Mouse (Mus musculus) heart, adult 8-10 months (tissue): ENCODE results near the gene Dnajb1. TPM values are rescaled to one million over a fixed set of nuclear protein-coding genes. Genes with fewer than 3 reads are reported as not detected.
"Not testable (repeated sequence)": the region's sequence is repeated elsewhere in the genome, so short reads cannot be mapped to it uniquely, and the experiment has no call there.

Experiments
- DNase-seq: peaks from one replicate; pipeline ENCODE4 v3.0.0; 2022; ENCODE audit warnings: low spot score
- total RNA-seq, 4 experiments: library from RNA; stranded (reverse); gene quantifications; 2 replicates each; pipeline ENCODE4 v1.2.4; 2022

The Dnajb1 gene
- total RNA-seq, 4 experiments from 2014 or later = 11.0 to 14.2 (median 12.6) TPM

DNA sequence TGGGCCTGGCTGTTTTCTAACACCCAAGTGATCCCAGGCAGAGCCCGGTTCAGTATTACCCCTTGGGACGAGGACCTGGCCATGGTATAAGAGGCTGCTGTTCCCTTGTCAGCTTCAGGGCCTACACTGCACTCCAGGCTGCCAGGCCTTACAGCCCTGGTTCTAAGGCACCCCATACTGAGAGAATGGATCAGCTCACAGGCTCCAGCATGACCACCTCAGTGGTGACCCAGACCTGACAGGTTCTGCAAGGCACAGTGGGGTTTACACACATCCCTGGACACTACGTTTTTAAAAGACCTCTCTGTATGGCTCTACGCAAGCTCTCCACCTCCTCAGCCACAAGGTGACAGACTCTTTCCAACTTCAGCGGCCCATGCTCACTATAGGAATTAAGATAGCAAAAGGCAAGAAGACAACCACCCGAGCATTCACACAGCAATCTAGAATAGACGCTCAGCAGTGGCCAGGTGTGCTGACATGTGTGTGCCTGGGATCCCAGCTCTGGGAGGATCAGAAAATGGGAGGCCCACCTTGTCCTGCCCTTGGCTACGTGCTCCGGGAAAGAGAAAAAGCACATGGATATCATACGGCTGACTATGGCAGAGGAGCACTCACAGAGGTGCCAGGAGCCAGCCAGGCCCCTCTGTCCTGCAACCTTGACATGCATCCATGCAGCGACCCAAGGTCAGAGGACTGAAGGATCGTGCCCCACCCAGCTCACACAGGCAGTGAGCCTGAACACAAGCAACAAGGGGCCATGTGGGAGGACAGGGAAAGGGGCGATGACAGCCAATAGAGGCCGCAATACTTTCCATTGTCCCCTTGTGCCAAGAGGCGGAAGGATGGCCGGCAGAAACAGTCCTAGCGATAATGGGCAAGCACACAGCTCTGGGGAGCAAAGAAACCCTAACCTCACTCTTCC is 29.6 kb upstream of the Dnajb1 start:
- DNase-seq = no peak

DNA sequence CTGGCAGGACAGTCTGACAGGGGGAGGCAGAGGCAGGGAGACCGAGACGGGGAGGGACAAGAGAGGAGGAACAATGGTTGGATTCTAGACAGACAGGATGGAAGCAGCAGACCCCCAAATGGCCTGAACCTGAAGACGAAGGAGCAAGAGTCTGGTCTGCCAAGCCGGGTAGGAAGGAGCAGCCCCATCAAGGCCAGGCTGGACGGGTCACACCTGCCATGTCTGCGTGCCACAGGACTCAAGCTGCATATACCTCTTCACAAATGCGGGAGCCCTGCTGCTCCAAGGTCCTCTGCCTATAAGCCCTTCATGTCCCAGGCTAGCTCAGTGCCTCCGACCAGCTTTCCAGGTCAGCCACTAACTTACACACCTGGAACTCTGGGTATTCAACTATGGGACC is 28.3 kb upstream of the Dnajb1 start:
- DNase-seq = no peak

DNA sequence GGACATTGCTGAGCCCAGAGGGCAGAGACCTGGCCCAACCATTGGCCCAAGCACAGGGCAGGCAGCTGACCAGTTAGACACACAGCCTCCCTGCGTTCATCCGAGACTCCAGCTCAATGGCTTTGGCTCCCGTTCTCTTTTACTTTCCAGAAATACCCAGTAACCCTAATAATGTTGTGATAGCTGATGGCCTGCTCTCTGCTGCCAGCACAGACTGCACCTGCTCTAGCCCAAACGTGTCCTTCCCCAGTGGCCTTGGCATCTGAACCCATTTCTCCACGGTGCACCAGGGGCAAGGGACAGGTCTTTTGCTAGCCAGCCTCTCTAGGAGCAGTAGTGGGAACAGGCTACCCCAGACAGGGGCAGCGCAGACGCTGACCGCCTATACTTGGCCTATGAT is 27.2 kb upstream of the Dnajb1 start:
- no peak for DNase-seq

DNA sequence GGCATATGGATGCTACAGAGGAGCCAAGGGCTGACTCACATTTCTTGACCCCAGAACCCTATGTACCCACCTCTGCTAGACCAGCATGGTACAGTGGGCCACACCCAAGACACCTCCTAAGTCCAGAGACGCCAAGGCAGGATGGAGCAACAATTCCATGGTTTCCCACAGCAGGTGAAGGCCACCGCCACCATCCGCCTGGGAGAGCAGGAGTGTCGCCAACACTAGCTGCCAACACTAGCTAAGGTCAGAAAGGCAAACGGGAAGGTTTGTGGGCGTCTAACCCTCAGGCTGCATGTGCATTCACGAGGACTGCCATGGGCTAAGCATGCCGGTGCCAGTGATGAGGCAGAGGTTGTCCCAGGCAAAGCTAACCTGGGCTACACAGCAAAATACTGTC is 25.8 kb upstream of the Dnajb1 start:
- no peak for DNase-seq

DNA sequence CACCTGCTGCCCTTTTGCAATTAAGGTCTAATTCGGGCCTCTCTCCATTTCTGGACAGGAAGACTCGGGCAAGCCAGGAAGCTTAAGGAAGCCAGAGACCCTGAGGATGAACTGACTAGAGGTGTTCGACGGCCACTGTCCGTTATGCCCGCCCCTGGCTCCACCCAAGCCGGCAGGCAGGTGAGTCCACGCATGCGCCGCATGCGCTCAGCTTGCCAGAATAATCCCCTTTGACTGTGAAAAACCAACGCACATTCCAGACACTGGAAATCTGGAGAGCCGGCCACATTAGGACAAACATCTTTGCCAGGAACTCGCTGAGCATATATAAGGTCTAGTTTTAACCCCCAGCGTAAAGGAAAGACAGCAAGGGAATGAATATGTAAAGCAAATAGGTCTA is 24.8 kb upstream of the Dnajb1 start:
- no peak for DNase-seq

DNA sequence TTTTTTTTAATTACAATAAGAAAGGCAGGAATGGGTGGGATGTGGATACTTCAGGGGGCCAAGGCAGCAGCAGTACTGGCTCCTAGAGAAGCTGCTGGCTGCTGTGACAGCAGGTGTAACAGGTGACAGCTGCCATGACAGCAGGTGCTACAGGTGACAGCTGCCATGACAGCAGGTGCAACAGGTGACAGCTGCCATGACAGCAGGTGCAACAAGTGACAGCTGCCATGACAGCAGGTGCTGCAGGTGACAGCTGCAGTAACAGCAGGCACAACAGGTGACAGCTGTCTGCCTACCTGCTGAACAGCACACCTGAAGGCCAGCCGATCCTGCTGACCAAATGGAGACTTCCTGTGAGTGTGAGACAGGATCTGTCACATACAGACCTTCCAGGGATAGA is 23.2 kb upstream of the Dnajb1 start:
- no peak for DNase-seq

DNA sequence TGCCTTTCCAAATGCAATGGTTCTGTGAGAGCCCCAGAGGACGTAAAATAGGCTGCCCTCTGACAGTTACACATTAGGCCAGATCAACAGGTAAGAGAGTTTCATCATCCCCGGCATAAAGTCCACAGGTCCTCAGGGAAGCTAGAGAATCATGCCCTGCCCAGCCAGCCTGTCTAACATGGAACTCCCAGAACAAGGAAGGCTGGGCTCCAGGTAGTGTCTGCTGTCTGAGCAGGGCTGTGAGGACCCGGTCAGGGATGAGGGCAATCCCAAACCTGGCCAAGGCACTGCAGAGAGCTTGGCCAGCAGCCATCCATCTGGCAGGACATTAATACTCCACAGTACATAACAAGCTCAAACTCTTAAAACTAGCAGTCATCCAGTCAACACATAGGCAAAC is 22.7 kb upstream of the Dnajb1 start:
- DNase-seq = no peak

DNA sequence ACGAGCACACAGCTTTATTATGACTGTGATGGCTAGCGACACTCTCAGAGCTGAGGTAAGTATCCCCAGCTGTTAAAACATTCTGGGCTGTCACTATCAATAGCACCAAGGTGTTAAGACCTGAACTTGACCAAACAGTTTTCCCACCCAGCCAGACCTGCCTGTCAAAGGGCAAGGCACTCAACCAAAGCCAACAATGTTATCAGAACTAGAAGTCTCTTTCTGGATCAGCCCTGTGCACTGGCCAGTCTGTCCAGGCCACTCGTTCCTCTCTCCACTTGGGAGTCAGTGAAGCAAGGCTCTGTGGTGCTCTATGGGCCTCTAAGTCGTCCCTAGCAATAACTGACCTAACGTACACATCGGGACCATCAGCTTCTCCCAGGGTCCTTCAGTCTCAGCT is 20.3 kb upstream of the Dnajb1 start:
- no peak for DNase-seq

DNA sequence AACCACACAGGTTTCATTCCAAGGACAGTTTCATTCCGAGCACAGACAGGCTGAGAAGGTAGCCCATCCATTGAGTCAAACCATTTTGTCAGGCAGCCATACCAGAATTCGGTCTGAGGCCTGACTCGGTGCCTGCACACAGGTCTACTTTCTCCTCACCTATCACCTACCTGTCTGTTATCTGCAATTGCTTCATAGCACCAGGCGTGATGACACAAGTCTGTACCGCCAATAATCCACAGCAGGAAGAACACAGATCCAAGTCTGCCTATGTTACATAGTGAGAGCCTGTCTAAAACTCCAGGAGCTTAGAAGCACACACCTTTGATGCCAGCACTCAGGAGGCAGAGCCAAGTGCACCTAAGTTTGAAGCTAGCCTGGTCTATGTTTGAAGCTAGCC is 19.1 kb upstream of the Dnajb1 start:
- DNase-seq = no peak

DNA sequence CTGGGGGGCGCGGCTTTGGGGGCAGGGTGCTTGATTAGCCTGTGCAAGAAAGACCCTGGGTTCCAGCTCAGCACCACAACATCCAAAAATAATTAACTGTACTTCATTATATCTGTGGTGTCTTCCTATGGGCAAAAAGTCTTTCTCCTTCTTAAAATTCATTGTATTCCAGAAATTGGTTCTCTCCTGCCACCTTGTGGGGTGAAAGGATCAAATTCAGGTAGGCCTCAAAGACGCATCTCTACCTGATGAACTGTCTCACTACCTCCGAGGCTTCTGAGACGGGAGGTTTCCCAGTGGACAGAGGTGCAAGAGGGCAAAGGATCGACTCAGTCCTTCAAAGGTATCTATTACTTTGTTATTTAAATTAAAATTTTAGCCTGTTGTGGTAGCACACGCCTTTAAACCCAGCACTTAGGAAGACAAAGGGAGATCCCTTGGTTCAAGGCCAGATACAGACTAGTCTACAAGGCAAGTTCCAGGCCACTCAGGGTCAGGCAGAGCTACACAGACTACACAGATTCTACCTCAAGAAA is 17.4 kb upstream of the Dnajb1 start:
- DNase-seq = no peak

DNA sequence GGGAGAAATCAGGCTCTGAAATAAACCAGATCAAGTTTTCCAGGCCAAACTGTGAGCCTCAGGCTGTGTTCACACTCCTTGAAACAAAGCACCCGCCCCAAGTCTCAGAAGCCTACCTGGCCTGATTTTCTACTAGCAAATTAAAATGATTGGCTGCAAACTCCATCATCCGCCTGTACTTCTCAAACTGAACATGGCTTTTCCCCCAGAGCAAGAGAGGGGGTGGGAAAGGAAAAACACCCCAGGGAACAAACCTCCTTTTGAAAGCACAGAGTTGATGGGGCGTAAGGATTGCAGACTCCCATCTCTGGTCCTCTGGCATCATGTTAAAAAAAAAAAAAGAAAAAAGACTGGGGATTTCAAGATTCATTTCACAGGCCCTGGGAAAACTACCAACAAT is 15.3 kb upstream of the Dnajb1 start:
- no peak for DNase-seq

DNA sequence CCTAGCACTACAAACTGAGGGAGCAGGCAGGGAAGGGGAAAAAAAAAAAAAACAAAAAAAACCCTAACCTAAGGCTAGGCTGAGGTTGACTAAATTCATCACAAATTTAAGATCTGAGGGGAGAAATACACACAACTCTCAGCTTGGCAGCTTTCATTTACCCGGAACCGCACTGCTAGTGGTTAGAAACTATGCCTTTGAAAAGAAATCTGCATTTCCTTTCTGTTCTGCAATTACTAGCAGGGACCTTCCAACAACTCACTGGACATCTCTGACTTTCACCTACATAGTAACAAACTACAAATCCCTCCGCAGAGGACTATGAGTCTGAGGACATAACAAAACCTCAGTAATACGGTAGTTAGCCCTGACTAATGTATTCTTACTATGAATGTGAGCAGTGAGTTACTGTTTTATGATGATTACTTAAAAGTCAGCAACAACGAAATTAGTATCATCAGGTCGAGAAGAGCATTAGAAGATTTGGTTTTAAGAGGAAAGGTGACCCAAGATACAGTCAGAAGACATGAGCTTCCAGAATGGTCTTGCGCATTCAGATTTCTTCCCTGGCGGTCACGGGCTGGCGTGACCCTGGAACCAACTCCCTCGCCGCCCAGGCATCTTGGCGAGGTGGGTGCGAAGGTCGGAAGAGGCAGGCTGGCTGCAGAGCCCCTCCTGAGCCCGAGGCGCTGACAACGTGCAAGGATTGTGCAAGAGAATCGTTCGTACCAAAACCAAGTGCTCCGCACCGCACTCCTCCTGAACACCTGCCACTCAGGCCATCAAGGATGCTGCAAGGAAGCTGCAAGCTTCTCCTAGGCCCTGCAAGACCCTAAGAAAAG is 14.4 kb upstream of the Dnajb1 start:
- DNase-seq = no peak

DNA sequence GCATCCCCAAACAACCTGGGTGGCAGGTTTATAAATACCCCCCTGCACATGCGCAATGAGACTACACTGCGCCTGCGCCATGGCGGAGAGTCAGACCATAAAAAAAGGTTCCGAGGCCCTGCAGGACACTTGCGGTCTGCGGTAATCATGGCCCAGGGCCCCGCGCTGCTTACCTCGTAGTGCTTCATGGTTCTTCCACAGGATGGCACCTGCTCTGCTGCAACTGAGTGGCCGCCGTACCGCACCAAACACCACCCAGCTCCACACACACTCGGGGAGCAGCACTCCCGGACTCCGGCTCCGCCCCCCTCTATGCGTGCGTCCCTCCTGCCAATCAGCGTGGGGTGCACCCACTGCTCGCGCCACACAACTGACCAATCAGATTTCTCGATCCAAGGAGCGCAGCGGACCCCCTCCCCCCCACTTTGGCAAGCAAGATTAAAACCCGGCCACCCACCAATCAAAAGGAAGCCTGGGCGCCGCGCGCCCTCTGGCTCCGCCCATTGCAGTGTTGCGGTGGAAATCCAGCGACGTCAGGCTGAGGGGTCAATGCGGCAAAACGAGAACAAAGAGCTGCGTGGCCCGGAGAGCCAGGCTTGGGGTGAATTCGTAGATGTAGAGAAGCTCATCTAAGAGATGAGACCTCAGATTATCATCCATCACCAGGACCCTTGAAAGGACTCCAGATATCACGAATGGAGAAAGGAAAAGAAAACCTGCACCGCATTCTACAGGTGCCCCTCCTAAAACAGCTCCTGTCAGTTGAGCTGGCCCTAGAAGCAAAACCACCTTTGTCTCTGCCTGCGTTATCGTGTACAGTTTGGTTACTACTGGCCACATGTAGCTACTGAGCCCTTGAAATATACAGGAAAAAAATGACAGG is 13.6 kb upstream of the Dnajb1 start:
- peak; percentile 94 for DNase-seq

DNA sequence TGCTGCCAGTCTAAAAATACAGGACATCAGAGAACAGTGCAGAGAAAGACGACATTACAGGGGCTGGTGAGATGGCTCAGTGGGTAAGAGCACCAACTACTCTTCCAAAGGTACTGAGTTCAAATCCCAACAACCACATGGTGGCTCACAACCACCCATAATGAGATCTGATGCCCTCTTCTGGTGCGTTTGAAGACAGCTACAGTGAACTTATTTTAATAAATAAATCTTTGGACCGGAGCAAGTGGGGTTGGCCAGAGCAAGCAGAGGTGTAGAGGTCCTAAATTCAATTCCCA is 13.0 kb upstream of the Dnajb1 start:
- not testable (repeated sequence) for DNase-seq

DNA sequence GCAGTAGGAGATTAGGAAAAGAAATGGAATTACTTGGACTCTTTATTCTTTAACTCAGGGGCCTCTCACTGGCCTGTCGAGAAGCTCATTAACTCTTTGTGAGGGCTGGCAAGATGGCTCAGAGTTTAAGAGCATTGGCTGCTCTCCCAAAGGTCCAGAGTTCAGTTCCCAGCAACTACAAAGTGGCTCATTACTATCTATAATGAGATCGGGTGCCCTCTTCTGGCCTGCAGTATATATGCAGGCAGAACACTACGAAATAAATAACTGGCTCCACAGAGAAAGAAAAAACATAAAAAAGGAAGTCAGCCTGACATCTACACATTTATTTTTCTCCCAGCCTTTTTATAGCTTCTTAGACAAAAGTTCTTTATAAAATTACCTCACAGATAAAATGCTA is 11.6 kb upstream of the Dnajb1 start:
- DNase-seq = no peak

DNA sequence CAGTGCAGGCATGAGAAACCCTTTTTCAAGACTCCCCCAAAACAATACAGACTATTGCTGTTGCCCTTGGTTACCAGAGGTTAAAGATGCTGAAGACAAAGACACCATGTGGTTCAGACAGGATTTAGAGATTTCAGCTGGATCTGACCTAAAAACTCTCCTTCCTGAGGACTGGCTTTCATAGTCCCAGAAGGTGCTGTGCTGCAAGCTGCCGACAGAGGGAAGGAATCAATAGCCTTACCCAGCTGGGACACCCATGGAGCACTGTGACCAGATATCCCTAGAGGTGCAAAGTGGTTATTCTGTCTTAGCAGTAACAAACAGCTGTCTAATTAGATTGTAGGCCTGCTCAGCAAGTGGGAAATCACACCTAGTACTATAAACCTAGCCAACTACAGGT is 9.8 kb upstream of the Dnajb1 start:
- no peak for DNase-seq

DNA sequence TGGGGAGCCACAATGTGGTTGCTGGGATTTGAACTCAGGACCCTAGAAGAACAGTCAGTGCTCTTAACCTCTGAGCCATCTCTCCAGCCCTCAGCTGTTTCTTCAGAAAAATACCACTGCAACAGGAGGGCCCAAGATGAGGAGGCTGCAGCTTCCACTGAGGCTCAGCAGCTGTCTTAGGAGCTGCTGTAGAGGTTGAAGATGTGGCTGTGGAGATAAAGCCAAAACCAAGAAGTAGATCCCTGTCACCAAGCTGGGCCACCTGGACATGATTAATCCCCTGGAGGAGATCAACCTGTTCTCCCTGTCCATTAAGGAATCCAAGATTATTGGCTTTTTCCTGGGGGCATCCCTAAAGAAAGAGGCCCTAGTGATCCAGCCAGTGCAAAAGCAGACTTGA is 8.2 kb upstream of the Dnajb1 start:
- no peak for DNase-seq

DNA sequence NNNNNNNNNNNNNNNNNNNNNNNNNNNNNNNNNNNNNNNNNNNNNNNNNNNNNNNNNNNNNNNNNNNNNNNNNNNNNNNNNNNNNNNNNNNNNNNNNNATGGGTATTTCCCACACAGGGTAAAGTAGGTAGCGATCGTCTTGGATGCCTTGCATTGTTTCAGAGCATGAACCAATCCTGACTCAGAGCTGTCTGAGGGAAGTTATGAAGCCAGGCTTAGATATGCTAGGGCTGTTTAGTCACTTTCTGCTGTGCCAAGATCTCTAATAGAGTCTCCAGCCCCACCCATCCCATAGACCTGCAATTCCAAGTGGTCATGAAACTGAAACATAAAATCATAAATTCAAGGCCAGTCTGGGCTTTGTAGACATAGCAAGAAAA is 5.4 kb upstream of the Dnajb1 start:
- no peak for DNase-seq

DNA sequence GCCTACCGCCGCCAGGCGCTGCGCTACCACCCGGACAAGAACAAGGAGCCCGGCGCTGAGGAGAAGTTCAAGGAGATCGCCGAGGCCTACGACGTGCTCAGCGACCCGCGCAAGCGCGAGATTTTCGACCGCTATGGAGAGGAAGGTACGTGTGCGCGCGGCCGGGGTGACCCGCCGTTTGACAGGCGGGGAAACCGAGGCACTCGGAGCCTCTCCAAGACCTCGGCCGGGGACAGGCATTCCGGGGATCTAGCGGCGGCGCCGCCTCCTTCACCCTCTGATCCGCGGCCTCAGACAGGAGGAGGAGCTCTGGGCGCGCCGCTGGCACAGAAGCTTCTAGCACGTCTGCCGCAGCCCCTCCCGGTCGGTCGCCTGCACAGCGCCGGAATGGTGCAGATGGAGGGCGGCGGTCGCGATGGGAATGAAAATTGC is 421 bp downstream of the Dnajb1 start:
- peak; percentile 82 for DNase-seq

DNA sequence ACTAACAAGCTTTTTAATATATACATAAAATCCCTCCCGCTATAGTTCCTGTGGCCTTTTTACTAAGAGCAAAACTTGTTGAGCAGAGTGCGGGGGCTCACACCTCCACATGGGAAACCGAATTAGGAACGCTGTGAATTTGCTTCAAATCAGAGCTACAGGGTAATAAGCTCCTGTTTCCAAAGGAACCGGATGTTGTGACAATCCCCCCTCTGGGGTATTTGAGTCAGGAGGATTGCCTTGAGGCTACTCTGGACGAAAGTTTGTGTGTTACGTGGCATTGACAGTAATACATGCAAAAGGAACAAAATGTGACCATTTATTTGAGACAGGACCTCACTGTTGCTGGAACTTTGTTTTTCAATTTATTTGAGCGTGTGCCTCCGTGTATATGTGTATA is 1.1 kb downstream of the Dnajb1 start:
- DNase-seq = no peak

DNA sequence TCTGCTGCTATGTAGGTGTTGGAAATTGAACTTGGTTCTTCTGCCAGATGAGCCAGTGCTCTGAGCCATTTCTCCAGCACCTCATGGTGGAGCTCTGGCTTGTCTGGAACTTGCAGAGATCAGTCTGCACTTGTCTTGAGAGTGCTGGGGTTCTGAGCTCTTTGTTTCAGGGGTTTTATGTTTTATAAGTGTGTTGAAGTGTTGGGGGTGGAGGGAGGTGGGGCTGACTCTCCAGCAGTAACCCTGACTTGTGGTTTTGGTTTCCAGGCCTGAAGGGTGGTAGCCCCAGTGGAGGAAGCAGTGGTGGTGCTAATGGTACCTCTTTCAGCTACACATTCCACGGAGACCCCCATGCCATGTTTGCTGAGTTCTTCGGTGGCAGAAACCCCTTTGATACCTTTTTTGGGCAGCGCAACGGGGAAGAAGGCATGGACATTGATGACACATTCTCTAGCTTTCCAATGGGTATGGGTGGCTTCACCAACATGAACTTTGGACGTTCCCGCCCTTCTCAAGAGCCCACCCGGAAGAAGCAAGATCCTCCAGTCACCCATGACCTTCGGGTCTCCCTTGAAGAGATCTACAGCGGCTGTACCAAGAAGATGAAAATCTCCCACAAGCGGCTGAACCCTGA is 1.7 kb downstream of the Dnajb1 start:
- no peak for DNase-seq
